Mouse (Mus musculus) macrophage (primary cell): ENCODE results near the gene Rnf185. TPM values are rescaled to one million over a fixed set of nuclear protein-coding genes. Genes with fewer than 3 reads are reported as not detected.

ENCODE experiments used
- H3K27ac ChIP-seq: fragments of 350-480 bp; formaldehyde crosslinking; 2 replicates; pipeline ENCODE4 v1.9.0; 2021
- H3K36me3 ChIP-seq: fragments of 350-480 bp; formaldehyde crosslinking; 2 replicates; pipeline ENCODE4 v1.9.0; 2021; ENCODE audit errors: inconsistent target
- H3K4me3 ChIP-seq: fragments of 350-480 bp; formaldehyde crosslinking; 2 replicates; pipeline ENCODE4 v1.9.0; 2021; ENCODE audit errors: inconsistent target
- H3K79me2 ChIP-seq: fragments of 350-480 bp; formaldehyde crosslinking; 2 replicates; pipeline ENCODE4 v1.9.0; 2021; ENCODE audit errors: inconsistent target
- WGBS: methylation state at CpG from one replicate; pipeline ENCODE4 v1.1.7; 2026; ENCODE audit warnings: inconsistent platforms; ENCODE audit not compliant: missing documents; 5-methylcytosine and 5-hydroxymethylcytosine counted together
- polyA plus RNA-seq: library from polyadenylated mRNA; stranded (reverse); fragments of 250-400 nt; gene quantifications from 3 replicates; pipeline ENCODE4 v1.2.4, GENCODE M21; 2018; ENCODE audit warnings: inconsistent platforms

Rnf185 gene
- polyA plus RNA-seq, 1 experiment from 2014 or later: 25.4 TPM

- H3K79me2 ChIP-seq: no peaks in the 10 kb centered on the region
- 92% methylated on average over 5 of the region's 5 CpGs for WGBS
- no peak overlapping the region for H3K27ac ChIP-seq
- H3K4me3 ChIP-seq: no peak overlapping the region
- no peaks in the 10 kb centered on the region for H3K36me3 ChIP-seq
These were observed 57.6 kb downstream of the Rnf185 start for GRCm38 (mm10) chr11:3394520-3394919.

- 98% methylated on average over 8 of the region's 8 CpGs for WGBS
- Histone ChIP-seq H3K79me2 (no peaks in the 10 kb centered on the region), H3K4me3 (no peak overlapping the region), H3K36me3 (no peaks in the 10 kb centered on the region), H3K27ac (no peak overlapping the region)
These were observed 59.6 kb downstream of the Rnf185 start for GRCm38 (mm10) chr11:3392526-3392925.

DNA sequence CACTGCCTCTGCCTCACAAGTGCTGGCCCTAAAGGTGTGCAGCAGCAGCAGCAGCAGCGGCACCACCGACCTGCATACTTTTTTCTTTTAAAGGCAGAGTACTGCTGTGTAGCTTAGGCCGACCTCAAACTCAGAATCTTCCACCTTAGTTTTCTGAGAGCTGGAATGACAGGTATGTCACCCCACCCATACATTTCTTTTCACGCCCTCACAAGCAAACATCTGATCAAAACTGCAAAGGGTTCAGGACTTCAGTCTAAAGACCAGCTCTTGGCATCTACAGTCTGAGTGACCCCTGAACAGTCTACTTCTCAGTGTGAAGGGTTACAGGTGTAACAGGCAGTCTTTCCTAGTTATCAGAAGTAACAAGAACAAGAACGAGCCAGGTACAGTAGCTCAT is 61.4 kb downstream of the Rnf185 start:
- 91% methylated on average over 5 of the region's 5 CpGs for WGBS

GRCm38 (mm10) chr11:3389996-3390395 is 62.2 kb downstream of the Rnf185 start:
- Histone ChIP-seq H3K4me3 (no peak overlapping the region), H3K27ac (no peak overlapping the region), H3K36me3 (no peaks in the 10 kb centered on the region), H3K79me2 (no peaks in the 10 kb centered on the region)
- whole genome bisulfite sequencing: 64% methylated on average over 5 of the region's 5 CpGs

More for the DNA sequence above, 61.4 kb downstream of the Rnf185 start:
- Histone ChIP-seq H3K36me3 (no peaks in the 10 kb centered on the region), H3K27ac (no peak overlapping the region), H3K4me3 (no peak overlapping the region), H3K79me2 (no peaks in the 10 kb centered on the region)

- Histone ChIP-seq H3K27ac (no peak overlapping the region), H3K79me2 (no peaks in the 10 kb centered on the region), H3K36me3 (no peaks in the 10 kb centered on the region), H3K4me3 (no peak overlapping the region)
- 85% methylated on average over 6 of the region's 6 CpGs for WGBS
These were observed 64.5 kb downstream of the Rnf185 start for GRCm38 (mm10) chr11:3387482-3388196.

DNA sequence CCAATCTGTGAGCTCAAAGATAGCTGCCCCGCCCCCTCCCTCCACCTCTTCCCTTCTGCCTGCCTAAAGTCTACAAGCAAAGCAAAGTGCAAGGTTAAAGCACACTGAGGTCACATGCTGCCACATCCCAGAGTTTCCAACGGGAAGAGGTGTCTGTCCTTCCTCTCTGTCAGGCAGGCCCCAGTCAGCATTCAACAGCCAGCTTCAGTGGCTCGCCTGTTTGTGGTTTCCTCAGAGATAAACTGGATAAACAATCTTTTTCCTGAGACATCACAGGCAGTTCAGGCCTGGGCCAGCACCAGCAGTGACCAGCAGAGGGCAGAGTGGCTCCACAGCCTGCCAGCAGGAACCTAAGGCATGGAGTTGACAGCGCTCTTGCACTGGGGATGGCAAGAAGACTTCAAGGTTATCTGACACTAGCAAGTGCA is 65.2 kb downstream of the Rnf185 start:
- 15% methylated on average over 4 of the region's 4 CpGs for WGBS
- Histone ChIP-seq H3K4me3 (no peak overlapping the region), H3K36me3 (no peaks in the 10 kb centered on the region), H3K27ac (no peak overlapping the region), H3K79me2 (no peaks in the 10 kb centered on the region)

DNA sequence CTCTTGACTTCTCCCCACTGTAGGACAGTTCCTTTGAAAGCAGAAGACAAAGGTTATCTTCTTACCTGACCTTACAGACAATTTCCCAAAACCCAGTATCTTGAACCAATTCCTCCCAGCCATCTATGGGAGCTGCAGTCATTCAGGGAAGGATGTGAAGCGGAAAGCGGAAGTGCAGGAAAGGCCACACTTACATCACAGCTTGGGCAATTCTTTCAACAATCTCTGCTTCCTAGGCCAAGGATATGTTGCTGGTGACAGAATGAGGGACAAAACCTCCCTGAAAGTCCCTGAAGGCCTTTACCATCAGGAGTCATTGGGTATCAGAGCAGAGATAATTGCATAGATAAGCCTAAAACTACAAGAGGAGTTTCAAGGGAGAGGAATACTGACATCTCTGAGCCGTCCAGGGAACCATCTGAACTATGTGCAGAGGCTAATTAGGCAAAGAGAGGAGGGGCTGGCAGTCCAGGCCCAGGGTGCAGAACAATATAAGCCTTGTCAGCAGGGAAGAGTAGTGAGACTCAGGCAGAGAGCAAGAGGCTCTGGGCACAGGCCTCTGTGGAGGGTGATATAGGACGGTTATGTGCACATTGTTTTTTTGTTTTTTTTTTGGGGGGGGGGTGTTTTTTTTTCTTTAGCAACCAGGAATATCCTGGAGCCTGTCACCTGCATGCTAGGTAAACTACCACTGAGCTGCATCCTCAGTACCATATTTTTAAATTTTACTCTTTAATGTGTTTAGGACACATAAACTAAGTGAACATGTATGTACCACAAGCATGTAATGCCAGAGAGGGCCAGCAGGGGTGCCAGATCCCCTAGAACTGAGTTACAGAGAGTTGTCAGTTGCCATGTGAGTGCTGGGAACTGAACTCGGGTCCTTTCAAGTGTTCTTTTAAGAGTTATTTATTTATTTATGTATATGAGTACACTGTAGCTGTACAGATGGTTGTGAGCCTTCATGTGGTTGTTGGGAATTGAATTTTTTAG is 69.3 kb downstream of the Rnf185 start:
- no peaks in the 10 kb centered on the region for H3K36me3 ChIP-seq
- H3K4me3 ChIP-seq: no peak overlapping the region
- H3K27ac ChIP-seq: no peak overlapping the region
- no peaks in the 10 kb centered on the region for H3K79me2 ChIP-seq
- WGBS: 78% methylated on average over 5 of the region's 5 CpGs

GRCm38 (mm10) chr11:3381148-3381814 is 70.9 kb downstream of the Rnf185 start:
- no peaks in the 10 kb centered on the region for H3K36me3 ChIP-seq
- H3K4me3 ChIP-seq: no peak overlapping the region
- WGBS: 92% methylated on average over 6 of the region's 6 CpGs
- H3K27ac ChIP-seq: no peak overlapping the region
- no peaks in the 10 kb centered on the region for H3K79me2 ChIP-seq

DNA sequence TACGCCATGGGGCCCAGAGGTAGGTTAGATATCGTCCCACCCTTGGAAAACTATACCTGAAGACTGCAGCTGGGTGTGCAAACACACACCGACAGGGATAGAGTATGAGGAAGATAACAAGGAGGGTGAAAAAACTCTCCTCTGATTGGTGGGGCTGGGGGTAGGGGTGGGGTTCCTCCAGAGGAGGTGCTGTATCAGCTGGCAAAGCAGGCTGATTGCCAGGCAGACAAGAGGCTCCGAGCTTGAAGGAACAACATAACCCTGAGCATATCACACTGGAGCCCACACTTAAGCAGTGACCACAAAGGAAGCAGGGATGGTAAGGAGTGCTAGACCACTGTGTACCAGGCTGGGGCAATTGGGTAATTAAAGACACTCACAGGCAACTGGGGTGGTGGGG is 72.7 kb downstream of the Rnf185 start:
- H3K36me3 ChIP-seq: no peaks in the 10 kb centered on the region
- 39% methylated on average over 4 of the region's 4 CpGs for WGBS
- no peak overlapping the region for H3K4me3 ChIP-seq
- no peak overlapping the region for H3K27ac ChIP-seq
- no peaks in the 10 kb centered on the region for H3K79me2 ChIP-seq

DNA sequence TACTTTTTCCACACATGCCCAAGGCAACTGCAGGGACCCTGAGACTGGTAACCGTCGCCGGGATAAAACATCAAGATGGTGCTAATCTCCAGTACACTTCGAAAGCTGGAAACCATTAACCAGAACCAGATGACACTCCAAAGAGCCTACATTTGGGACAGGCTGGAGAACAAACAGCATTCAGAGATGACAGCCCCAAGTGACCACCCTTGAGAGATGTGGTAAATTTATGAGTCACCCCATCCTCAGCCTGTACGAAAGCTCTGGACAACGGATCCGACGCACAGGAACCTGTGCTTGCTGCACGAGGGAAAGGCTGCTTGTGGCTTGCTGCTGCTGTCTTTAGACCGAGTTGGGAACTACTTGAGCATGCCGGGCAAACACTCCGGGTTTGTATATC is 77.4 kb downstream of the Rnf185 start:
- H3K27ac ChIP-seq: no peak overlapping the region
- WGBS: 93% methylated on average over 12 of the region's 12 CpGs
- H3K36me3 ChIP-seq: no peaks in the 10 kb centered on the region
- no peak overlapping the region for H3K4me3 ChIP-seq
- H3K79me2 ChIP-seq: no peaks in the 10 kb centered on the region

DNA sequence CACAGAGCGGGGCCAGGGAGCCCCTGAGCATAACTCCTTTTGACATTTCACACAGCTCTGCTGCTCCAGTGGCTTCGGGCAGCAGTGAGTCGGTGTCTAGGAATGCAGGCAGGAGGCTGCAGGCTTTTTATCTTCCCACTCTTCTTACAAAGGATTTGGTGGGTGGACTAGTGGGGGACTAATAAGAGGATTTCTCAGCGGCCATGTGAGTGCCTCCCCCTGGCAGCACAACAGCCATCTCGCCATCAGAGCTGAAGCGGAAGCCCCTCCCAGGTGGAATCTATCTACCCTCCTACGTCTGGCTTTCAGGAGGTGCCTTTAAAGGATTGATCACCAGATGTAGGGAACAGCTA is 77.9 kb downstream of the Rnf185 start:
- 94% methylated on average over 7 of the region's 7 CpGs for WGBS
- Histone ChIP-seq H3K79me2 (no peaks in the 10 kb centered on the region), H3K36me3 (no peaks in the 10 kb centered on the region), H3K4me3 (no peak overlapping the region), H3K27ac (no peak overlapping the region)

DNA sequence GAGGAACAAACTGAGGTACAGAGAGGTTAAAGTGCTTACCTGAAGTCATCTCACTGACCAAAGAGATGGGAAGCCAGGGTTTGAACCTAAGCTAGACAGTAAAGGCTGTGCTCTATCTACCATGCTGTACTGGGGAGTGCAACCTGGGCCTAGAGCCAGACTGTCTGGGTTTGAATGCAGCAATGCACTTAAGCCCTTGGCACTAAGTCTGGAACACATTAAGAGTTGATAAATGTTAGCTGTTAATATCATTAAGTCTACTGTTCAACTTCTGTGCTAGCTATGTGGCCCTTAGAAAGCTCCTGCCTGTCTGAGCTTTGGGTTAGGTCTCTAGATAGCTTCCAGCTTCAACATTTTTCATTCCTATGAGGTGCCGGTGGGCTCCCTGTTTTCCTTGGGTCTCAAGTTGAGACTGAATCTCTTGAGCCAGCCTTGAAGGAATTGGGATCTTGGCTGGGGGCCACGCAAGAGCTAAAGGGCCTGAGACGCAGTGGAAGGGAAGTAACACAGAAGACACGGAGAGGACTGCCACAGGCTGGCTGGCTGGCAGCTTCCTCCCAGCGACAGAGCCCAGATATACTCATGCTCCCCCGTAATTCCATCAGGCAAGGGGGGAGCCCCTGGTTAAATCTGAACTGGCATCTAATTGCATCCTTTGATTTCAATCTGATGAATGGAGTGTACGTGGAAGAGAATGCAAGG is 78.4 kb downstream of the Rnf185 start:
- WGBS: 75% methylated on average over 7 of the region's 7 CpGs
- H3K36me3 ChIP-seq: no peaks in the 10 kb centered on the region
- H3K4me3 ChIP-seq: no peak overlapping the region
- no peak overlapping the region for H3K27ac ChIP-seq
- no peaks in the 10 kb centered on the region for H3K79me2 ChIP-seq

DNA sequence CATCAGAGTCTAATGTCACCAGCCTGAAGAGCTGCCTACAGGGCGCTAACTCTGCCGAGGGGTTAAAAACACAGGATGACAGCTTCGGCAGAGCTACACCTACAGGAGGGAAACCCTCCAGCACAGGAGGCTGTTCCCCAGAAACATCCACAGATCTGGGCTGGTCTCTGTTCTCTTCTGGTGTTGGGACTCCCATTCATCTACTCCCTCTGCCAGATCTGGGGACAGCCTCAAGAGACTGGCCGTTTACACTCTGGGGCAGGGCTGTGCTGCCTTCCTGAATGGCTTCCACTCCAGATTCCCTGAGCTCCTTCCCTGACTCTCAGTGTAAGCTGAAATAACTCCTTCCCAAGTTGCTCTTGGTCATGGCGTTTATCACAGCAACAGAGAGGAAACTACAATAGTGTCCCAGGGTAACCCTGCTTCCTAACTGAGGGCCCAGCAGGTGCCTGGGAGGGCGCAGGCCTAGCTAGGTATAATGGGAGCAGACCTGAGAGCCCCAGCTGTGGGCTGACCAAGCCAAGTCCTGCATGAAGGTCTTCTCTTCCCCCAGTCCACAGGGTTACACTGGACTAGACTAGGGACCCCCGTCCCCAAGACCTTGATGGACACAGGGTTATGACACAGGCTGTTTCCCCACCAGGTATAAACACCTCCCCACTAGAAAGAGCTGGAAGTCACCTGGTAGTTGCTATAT is 80.4 kb downstream of the Rnf185 start:
- Histone ChIP-seq H3K27ac (no peak overlapping the region), H3K4me3 (peak overlapping the region; percentile 37), H3K36me3 (no peaks in the 10 kb centered on the region), H3K79me2 (no peaks in the 10 kb centered on the region)
- 34% methylated on average over 7 of the region's 7 CpGs for WGBS
